Mouse (Mus musculus): Measurements from ENCODE around the gene Mlkl. TPM values are rescaled to one million over a fixed set of nuclear protein-coding genes. Genes with fewer than 3 reads are reported as not detected.

Gene Mlkl
- polyA plus RNA-seq (2015; fragmentation: Nextera tagmentation; extraction: Ambion mirVana), result 5.9 and 6.5 TPM in 2 replicates

DNA sequence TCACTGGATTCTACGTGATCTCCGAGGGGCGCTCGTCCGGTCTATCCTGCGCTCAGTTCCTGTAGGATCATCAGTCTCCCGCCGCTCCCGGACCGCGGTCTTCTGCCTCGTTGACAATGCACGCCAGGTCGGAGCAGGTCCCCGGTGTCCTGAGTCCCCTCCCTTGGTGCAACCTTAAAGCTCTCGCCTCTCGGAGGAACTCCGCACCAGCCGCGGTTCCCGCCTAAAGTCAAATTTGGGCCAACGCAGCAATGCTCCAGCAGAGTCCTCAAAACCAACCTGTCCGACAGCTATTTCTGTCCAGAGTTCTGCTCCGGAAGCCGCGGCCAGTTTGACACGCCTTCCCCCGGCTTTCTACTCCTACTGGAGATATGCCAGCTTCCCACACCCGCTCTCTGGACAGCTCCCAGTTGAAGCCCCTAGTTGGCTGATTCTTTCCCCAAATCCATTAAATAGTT is at the start of gene Mlkl:
TSS of gene Mlkl (minus strand) at position 288 of the 458 bp plus-strand sequence.
- Histone ChIP-seq H3K4me2 (ENCODE audit: low read depth, low read length) (peak within 1 kb of the TSS; percentile 94), H3K36me3 (ENCODE audit: control insufficient read depth, insufficient read depth, low read length) (no peaks in the 10 kb centered on the region), H3K9me3 (ENCODE audit: control insufficient read depth, low read length) (no peaks in the 10 kb centered on the region), H3K9ac (ENCODE audit: low read length) (peak within 1 kb of the TSS; percentile 69), H3K27me3 (ENCODE audit: control insufficient read depth, insufficient read depth, low read depth, low read length) (no peaks in the 10 kb centered on the region), H3K4me1 (replicated peaks; ENCODE audit: control insufficient read depth, insufficient read depth, low read length) (peaks cover 4% of the 10 kb centered on the region; the same call in 1 of the 2 replicates), H3K4me3 (ENCODE audit: low read length) (peak within 1 kb of the TSS; percentile 63), H3K27ac (ENCODE audit: low read length) (peak within 1 kb of the TSS; percentile 53)
- ATAC-seq (ENCODE audit: low read depth), result peak; percentile 69
- under 1% methylated on average over 29 of the region's 29 CpGs for WGBS

DNA sequence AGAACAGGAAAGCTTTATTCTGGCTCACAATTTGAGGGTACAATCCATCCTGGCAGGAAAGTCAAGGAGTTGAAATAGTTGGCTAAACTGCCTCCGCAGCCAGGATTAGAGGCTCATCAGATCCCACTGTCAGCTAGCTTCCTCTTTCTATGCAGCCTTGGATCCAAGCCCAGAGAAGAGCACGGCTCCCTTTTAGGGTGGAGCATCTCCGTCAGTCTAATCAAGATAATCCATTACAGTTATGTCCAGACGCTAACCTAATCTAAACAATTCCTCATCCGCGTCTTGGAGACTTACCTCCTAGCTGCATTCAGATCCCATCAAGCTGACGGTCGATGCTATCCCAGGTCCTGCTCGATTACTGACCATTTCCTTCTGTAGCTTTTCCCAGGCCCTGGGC is 47.9 kb upstream of the Mlkl start:
- ATAC-seq (ENCODE audit: low read depth), result no peak
- H3K36me3 ChIP-seq (ENCODE audit: control insufficient read depth, insufficient read depth, low read length), result no peaks in the 10 kb centered on the region
- no peak overlapping the region for H3K27ac ChIP-seq (ENCODE audit: low read length)
- H3K4me2 ChIP-seq (ENCODE audit: low read depth, low read length), result no peak overlapping the region
- H3K9ac ChIP-seq (ENCODE audit: low read length), result no peak overlapping the region
- H3K4me3 ChIP-seq (ENCODE audit: low read length), result no peak overlapping the region
- no peaks in the 10 kb centered on the region for H3K4me1 ChIP-seq (replicated peaks; ENCODE audit: control insufficient read depth, insufficient read depth, low read length)
- 37% methylated on average over 9 of the region's 9 CpGs for WGBS
- H3K27me3 ChIP-seq (ENCODE audit: control insufficient read depth, insufficient read depth, low read depth, low read length), result no peaks in the 10 kb centered on the region; the same call in 1 of the 2 replicates
- H3K9me3 ChIP-seq (ENCODE audit: control insufficient read depth, low read length), result no peaks in the 10 kb centered on the region

- H3K36me3 ChIP-seq (ENCODE audit: control insufficient read depth, insufficient read depth, low read length), result no peaks in the 10 kb centered on the region
- H3K4me3 ChIP-seq (ENCODE audit: low read length), result no peak overlapping the region
- ATAC-seq (ENCODE audit: low read depth), result no peak
- H3K27me3 ChIP-seq (ENCODE audit: control insufficient read depth, insufficient read depth, low read depth, low read length), result no peaks in the 10 kb centered on the region
- H3K9me3 ChIP-seq (ENCODE audit: control insufficient read depth, low read length), result no peaks in the 10 kb centered on the region
- WGBS, result 30% methylated on average over 2 of the region's 2 CpGs
- no peak overlapping the region for H3K27ac ChIP-seq (ENCODE audit: low read length)
- no peak overlapping the region for H3K4me2 ChIP-seq (ENCODE audit: low read depth, low read length)
- H3K9ac ChIP-seq (ENCODE audit: low read length), result no peak overlapping the region
- no peaks in the 10 kb centered on the region for H3K4me1 ChIP-seq (replicated peaks; ENCODE audit: control insufficient read depth, insufficient read depth, low read length)
Observed at GRCm38 (mm10) chr8:111384628-111385027, 46.7 kb upstream of the Mlkl start.

DNA sequence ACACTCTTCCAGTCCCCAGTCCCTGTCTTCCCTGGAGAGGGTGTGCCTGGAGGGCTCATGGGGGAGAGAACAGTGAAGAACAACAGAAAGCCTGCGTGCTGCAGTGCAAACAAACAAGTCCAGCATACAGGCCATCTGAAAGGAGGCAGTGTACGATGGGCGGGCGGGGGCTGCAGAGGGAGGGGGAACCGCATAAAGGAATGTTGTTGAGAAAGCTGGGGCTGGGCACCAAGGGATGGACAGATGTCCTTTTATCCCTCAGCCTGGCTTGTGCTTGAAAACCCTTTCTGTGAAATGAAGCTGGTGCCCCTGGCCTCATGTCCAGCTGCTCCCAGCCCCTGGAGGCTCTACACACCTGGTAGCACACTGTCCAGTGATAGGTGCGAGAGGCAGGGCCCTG is 37.2 kb upstream of the Mlkl start:
- no peak for ATAC-seq (ENCODE audit: low read depth)
- no peaks in the 10 kb centered on the region for H3K27me3 ChIP-seq (ENCODE audit: control insufficient read depth, insufficient read depth, low read depth, low read length)
- no peak overlapping the region for H3K9ac ChIP-seq (ENCODE audit: low read length)
- no peak overlapping the region for H3K27ac ChIP-seq (ENCODE audit: low read length)
- WGBS, result 52% methylated on average over 6 of the region's 6 CpGs
- no peaks in the 10 kb centered on the region for H3K4me1 ChIP-seq (replicated peaks; ENCODE audit: control insufficient read depth, insufficient read depth, low read length)
- H3K36me3 ChIP-seq (ENCODE audit: control insufficient read depth, insufficient read depth, low read length), result no peaks in the 10 kb centered on the region
- no peak overlapping the region for H3K4me3 ChIP-seq (ENCODE audit: low read length)
- no peak overlapping the region for H3K4me2 ChIP-seq (ENCODE audit: low read depth, low read length)
- H3K9me3 ChIP-seq (ENCODE audit: control insufficient read depth, low read length), result no peaks in the 10 kb centered on the region

DNA sequence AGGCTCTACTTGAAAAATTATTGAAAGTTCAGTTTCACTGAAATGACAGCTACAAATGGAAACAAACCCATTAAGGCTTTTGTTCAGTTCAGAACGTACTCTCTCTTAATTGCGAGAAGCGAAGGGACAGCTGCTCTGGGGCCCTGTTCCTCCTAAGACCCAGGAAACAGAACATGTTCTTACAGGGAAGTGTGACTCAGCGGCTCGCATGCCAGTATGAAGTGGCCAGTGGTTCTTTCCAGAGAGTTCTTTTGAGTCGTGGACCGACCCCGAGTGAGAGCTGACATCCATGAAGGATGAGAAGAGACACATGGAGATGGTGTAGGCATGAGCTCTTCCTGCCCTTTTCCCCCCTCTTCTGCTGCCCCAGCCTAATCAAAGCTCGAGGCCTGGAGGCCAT is 31.7 kb upstream of the Mlkl start:
- WGBS, result 77% methylated on average over 9 of the region's 9 CpGs
- no peak overlapping the region for H3K4me3 ChIP-seq (ENCODE audit: low read length)

DNA sequence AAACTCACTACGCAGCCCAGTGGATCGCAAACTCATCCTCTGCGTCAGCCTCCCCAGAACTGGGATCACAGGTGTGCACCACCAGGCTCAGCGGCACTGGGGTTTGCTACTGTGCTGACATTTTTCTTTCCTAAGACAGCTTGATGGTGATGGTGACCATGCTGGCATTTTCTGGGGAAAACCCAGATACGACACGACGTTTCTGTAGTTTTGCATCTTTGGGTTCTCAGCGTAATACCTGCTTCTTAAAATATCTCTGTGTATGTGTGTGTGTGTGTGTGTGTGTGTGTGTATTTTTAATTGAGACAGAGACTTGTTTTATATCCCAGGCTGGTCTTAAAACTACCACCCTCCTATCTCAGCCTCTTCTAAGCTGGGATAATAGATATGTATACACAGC is 29.4 kb upstream of the Mlkl start:
- Histone ChIP-seq H3K4me1 (replicated peaks; ENCODE audit: control insufficient read depth, insufficient read depth, low read length) (no peaks in the 10 kb centered on the region), H3K27ac (ENCODE audit: low read length) (no peak overlapping the region), H3K9ac (ENCODE audit: low read length) (no peak overlapping the region), H3K4me3 (ENCODE audit: low read length) (no peak overlapping the region), H3K4me2 (ENCODE audit: low read depth, low read length) (no peak overlapping the region), H3K27me3 (ENCODE audit: control insufficient read depth, insufficient read depth, low read depth, low read length) (no peaks in the 10 kb centered on the region), H3K36me3 (ENCODE audit: control insufficient read depth, insufficient read depth, low read length) (no peaks in the 10 kb centered on the region), H3K9me3 (ENCODE audit: control insufficient read depth, low read length) (no peaks in the 10 kb centered on the region)
- no peak for ATAC-seq (ENCODE audit: low read depth)
- 75% methylated on average over 8 of the region's 8 CpGs for WGBS

More for the DNA sequence above, 31.7 kb upstream of the Mlkl start:
- Histone ChIP-seq H3K4me1 (replicated peaks; ENCODE audit: control insufficient read depth, insufficient read depth, low read length) (no peaks in the 10 kb centered on the region), H3K9me3 (ENCODE audit: control insufficient read depth, low read length) (no peaks in the 10 kb centered on the region), H3K36me3 (ENCODE audit: control insufficient read depth, insufficient read depth, low read length) (no peaks in the 10 kb centered on the region), H3K27ac (ENCODE audit: low read length) (no peak overlapping the region), H3K4me2 (ENCODE audit: low read depth, low read length) (no peak overlapping the region), H3K27me3 (ENCODE audit: control insufficient read depth, insufficient read depth, low read depth, low read length) (no peaks in the 10 kb centered on the region), H3K9ac (ENCODE audit: low read length) (no peak overlapping the region)
- no peak for ATAC-seq (ENCODE audit: low read depth)

GRCm38 (mm10) chr8:111366610-111367234 is 28.7 kb upstream of the Mlkl start:
- 0 out of 2 replicates have a peak overlapping the region, but pooled peaks have one; percentile 16 for H3K4me2 ChIP-seq (ENCODE audit: low read depth, low read length)

GRCm38 (mm10) chr8:111363489-111363888 is 25.5 kb upstream of the Mlkl start:
- Histone ChIP-seq H3K27me3 (ENCODE audit: control insufficient read depth, insufficient read depth, low read depth, low read length) (no peaks in the 10 kb centered on the region), H3K36me3 (ENCODE audit: control insufficient read depth, insufficient read depth, low read length) (no peaks in the 10 kb centered on the region), H3K4me1 (replicated peaks; ENCODE audit: control insufficient read depth, insufficient read depth, low read length) (no peaks in the 10 kb centered on the region), H3K9me3 (ENCODE audit: control insufficient read depth, low read length) (no peaks in the 10 kb centered on the region), H3K4me2 (ENCODE audit: low read depth, low read length) (no peak overlapping the region), H3K4me3 (ENCODE audit: low read length) (no peak overlapping the region), H3K27ac (ENCODE audit: low read length) (no peak overlapping the region), H3K9ac (ENCODE audit: low read length) (no peak overlapping the region)
- ATAC-seq (ENCODE audit: low read depth), result no peak
- 75% methylated on average over 8 of the region's 8 CpGs for WGBS

More at GRCm38 (mm10) chr8:111366610-111367234, 28.7 kb upstream of the Mlkl start:
- Histone ChIP-seq H3K9me3 (ENCODE audit: control insufficient read depth, low read length) (no peaks in the 10 kb centered on the region), H3K4me3 (ENCODE audit: low read length) (no peak overlapping the region), H3K4me1 (replicated peaks; ENCODE audit: control insufficient read depth, insufficient read depth, low read length) (no peaks in the 10 kb centered on the region), H3K36me3 (ENCODE audit: control insufficient read depth, insufficient read depth, low read length) (no peaks in the 10 kb centered on the region), H3K9ac (ENCODE audit: low read length) (no peak overlapping the region), H3K27ac (ENCODE audit: low read length) (no peak overlapping the region), H3K27me3 (ENCODE audit: control insufficient read depth, insufficient read depth, low read depth, low read length) (no peaks in the 10 kb centered on the region)
- ATAC-seq (ENCODE audit: low read depth), result peak; percentile 47
- WGBS, result 24% methylated on average over 14 of the region's 14 CpGs

DNA sequence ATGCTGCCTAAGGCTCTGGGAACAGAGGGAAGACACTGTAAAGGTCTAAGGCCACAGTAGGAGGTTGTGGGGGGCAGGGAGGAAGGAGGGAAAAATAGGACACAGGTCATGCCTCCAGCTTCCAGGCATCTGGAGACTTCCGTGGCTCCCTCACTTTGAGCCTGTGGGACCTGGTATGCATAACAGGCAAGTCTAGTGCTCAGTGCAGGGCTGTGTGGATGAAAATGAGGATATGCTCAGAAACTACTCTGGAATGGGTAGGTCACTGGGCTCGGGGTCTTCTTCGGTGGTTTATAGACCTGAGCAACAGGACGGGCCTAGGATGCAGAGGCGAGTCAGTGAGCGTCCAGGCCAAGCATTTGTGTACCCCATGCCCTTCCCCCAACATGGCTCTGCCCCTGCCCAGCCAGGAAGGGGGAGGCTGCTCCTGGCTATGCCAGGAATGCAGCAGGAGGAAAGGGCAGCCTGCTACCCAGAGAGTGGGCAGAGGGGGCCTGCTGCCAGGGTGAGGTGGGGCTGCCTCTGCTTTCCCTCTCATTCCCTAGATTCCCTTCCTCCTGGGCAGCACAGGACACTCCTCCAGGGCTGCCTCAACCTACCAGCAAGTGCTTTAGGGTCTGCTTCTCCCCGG is 22.7 kb upstream of the Mlkl start:
- H3K9me3 ChIP-seq (ENCODE audit: control insufficient read depth, low read length), result no peaks in the 10 kb centered on the region
- no peaks in the 10 kb centered on the region for H3K27me3 ChIP-seq (ENCODE audit: control insufficient read depth, insufficient read depth, low read depth, low read length)
- H3K4me2 ChIP-seq (ENCODE audit: low read depth, low read length), result no peak overlapping the region
- ATAC-seq (ENCODE audit: low read depth), result peak; percentile 49; the same call in 1 of the 2 replicates
- no peak overlapping the region for H3K9ac ChIP-seq (ENCODE audit: low read length)
- H3K27ac ChIP-seq (ENCODE audit: low read length), result no peak overlapping the region
- H3K4me3 ChIP-seq (ENCODE audit: low read length), result no peak overlapping the region
- WGBS, result 54% methylated on average over 7 of the region's 7 CpGs
- H3K4me1 ChIP-seq (replicated peaks; ENCODE audit: control insufficient read depth, insufficient read depth, low read length), result no peaks in the 10 kb centered on the region
- no peaks in the 10 kb centered on the region for H3K36me3 ChIP-seq (ENCODE audit: control insufficient read depth, insufficient read depth, low read length)

All from lung, embryonic 16.5 days (tissue).